Mouse (Mus musculus) spleen, postnatal 4 days (tissue): Measurements from ENCODE around the gene Fbxl22.
A peak's percentile ranks its signal among the peaks of the same experiment; 100 is the strongest.

ENCODE experiments used
- DNase-seq, 2 experiments: peaks; one replicate each; pipeline ENCODE4 v3.0.0; 2022; ENCODE audit warnings: low spot score in 2 of 2

The Fbxl22 gene

GRCm38 (mm10) chr9:66507684-66508083 lies 6.7 kb downstream of the Fbxl22 start:
- DNase-seq = no peak

- no peak for DNase-seq
These were observed 8.0 kb downstream of the Fbxl22 start for GRCm38 (mm10) chr9:66506424-66506823.

- DNase-seq = no peak
These were observed 8.4 kb downstream of the Fbxl22 start for GRCm38 (mm10) chr9:66506011-66506410.

GRCm38 (mm10) chr9:66505141-66505917 lies 9.1 kb downstream of the Fbxl22 start:
- peak; percentile 77 to 78 for DNase-seq

- no peak for DNase-seq
These were observed 9.9 kb downstream of the Fbxl22 start for GRCm38 (mm10) chr9:66504518-66504917.

GRCm38 (mm10) chr9:66503879-66504411 lies 10.4 kb downstream of the Fbxl22 start:
- peak; percentile 73 to 77 for DNase-seq

GRCm38 (mm10) chr9:66501248-66501647 lies 13.1 kb downstream of the Fbxl22 start:
- no peak for DNase-seq

- DNase-seq = no peak
These were observed 20.4 kb downstream of the Fbxl22 start for GRCm38 (mm10) chr9:66493992-66494391.

- no peak for DNase-seq
These were observed 22.0 kb downstream of the Fbxl22 start for GRCm38 (mm10) chr9:66492361-66492760.

GRCm38 (mm10) chr9:66488786-66489185 lies 25.6 kb downstream of the Fbxl22 start:
- no peak for DNase-seq

GRCm38 (mm10) chr9:66483429-66483828 lies 31.0 kb downstream of the Fbxl22 start:
- no peak for DNase-seq

GRCm38 (mm10) chr9:66477785-66478184 lies 36.6 kb downstream of the Fbxl22 start:
- DNase-seq = no peak

- DNase-seq = peak; percentile 28 to 65
These were observed 49.3 kb downstream of the Fbxl22 start for GRCm38 (mm10) chr9:66465087-66465486.
